Mouse (Mus musculus) C2C12 (cell line): ENCODE measurements around the gene Hnrnph1.

ENCODE experiments used
- CEBPB ChIP-seq: IDR thresholded peaks from one replicate; pipeline ENCODE4 v1.6.1; 2011; ENCODE audit warnings: low read depth, mild to moderate bottlenecking, control low read depth, moderate library complexity
- CTCF ChIP-seq: IDR thresholded peaks from one replicate; pipeline ENCODE4 v1.5.1; 2011; ENCODE audit not compliant: control insufficient read depth, insufficient read depth, insufficient read length
- FOSL1 ChIP-seq: IDR thresholded peaks from one replicate; pipeline ENCODE4 v1.8.0; 2011; ENCODE audit warnings: mild to moderate bottlenecking, low read length; ENCODE audit not compliant: poor library complexity, insufficient read depth, severe bottlenecking
- MAX ChIP-seq: IDR thresholded peaks from one replicate; pipeline ENCODE4 v1.6.1; 2011; ENCODE audit warnings: mild to moderate bottlenecking, control low read depth
- MYOD1 ChIP-seq: IDR thresholded peaks from one replicate; pipeline ENCODE4 v1.6.1; 2011; ENCODE audit warnings: low read depth; ENCODE audit not compliant: control insufficient read depth, insufficient read length
- MYOG ChIP-seq: IDR thresholded peaks from one replicate; pipeline ENCODE4 v1.6.1; 2011; ENCODE audit not compliant: control insufficient read depth, insufficient read length; ENCODE audit errors: extremely low read depth
- USF1 ChIP-seq: IDR thresholded peaks from one replicate; pipeline ENCODE4 v1.6.1; 2011; ENCODE audit warnings: low read depth, mild to moderate bottlenecking, control low read depth, moderate library complexity

DNA sequence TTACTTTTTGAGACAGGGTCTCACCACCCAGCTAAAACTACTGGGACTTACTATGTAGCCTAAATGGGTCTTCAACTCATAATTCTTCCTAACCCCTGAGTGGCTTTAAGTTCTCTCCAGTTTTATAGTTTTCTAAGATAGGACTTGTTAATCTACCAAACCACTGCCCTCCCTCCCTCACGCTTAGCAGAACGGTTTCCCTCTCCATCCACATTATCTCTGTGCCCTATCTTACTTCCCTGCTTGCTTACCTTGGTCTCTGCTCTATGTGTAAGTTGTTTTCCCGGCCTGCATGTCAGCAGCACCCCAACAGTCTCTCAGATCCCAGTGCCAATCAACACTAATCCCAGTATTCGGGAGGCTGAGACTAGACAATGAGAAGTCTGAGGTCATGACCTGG, 39.9 kb upstream of the Hnrnph1 start:
- TF ChIP-seq CTCF (no peak), MYOD1 (no peak), USF1 (no peak), MAX (no peak), MYOG (no peak), CEBPB (no peak), FOSL1 (no peak)
